Mouse (Mus musculus) thymus, postnatal 0 days (tissue): Measurements from ENCODE around the gene Unkl. TPM values are rescaled to one million over a fixed set of nuclear protein-coding genes. Genes with fewer than 3 reads are reported as not detected.

Source experiments
- DNase-seq: peaks from one replicate; pipeline ENCODE4 v3.0.0-alpha.2; 2015; ENCODE audit warnings: low spot score
- microRNA-seq: library from miRNA; unstranded; fragments of <30 nt; microRNA quantifications from one replicate; pipeline ENCODE4, GENCODE M21; 2016; ENCODE audit warnings: borderline number of aligned reads
- polyA plus RNA-seq: library from polyadenylated mRNA; unstranded; fragments of >200 nt; fragmentation: Nextera tagmentation; extraction: Ambion mirVana; gene quantifications from 2 replicates; pipeline ENCODE4 v1.2.1, GENCODE M21; 2015

Gene Unkl
- polyA plus RNA-seq, 1 experiment from 2014 or later = 13.9 TPM

GRCm38 (mm10) chr17:25253760-25254159 lies 65.6 kb downstream of the Unkl start:
- DNase-seq = peak; percentile 90

GRCm38 (mm10) chr17:25255110-25255509 lies 66.9 kb downstream of the Unkl start:
- DNase-seq = no peak

GRCm38 (mm10) chr17:25256140-25256754 lies 68.0 kb downstream of the Unkl start, which contains the start of gene Baiap3:
TSS of gene Baiap3 (minus strand) at chr17:25256364.
- DNase-seq = peak; percentile 47

DNA sequence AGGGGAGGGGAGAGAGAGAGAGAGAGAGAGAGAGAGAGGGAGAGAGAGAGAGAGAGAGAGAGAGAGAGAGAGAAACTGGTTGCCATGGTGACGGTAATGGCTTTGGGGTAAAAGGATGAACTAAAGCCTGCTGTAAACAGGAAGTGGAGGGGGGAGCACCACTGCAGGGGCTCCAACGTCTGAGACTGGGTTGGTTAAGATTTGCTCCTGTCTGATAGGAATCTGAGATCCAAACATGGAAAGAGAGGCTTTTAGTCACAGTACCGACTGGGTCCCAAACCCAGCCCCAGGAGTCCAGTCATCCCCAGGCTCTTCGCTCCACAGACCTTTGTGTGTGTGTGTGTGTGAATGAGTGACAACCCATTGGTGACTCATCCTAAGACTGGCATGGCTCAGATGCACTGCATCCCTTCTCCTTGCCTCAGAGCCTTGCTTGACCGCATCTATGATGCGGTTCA lies 69.6 kb downstream of the Unkl start:
- DNase-seq = peak; percentile 88

DNA sequence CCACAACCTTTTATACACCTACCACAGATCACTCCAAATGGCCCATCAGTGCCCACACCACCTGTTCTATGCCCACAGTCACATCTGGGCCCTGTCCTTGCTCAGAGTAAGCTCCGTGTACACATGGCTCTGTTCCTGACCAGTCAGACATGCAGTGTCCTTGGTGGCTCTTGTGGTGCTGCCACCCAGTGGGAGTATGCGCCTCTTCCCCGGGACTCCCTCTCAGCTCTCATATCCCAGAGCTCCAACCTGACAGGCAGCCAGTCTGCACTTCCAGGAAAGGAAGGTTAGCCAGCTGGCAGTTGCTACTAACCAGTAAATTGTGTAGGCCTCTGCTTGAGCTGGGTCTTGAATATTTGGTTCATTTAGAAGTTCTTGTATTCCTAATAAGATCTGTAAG lies 76.3 kb downstream of the Unkl start:
- DNase-seq = no peak

- no peak for DNase-seq
Observed at GRCm38 (mm10) chr17:25270795-25271335, 82.7 kb downstream of the Unkl start.

DNA sequence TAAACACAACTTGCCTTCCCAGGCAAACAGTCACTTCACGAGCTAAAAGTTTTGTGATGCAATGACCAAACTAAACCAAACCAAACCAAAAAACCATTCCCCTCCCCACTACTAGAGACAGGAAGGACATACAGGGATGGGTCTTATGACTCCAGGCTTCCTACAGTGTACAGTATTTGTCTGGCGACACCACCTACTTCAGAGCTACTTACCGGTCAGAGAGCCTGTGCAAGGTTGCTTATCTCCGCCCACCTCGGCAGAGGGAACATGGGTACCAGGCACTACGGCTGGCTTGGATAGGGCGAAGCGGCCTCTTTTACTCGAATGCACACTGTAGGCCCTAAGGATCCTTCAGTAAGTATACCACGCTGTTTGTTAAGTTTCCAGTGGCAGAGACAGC lies 84.1 kb downstream of the Unkl start:
- no peak for DNase-seq

GRCm38 (mm10) chr17:25272951-25273705 lies 84.9 kb downstream of the Unkl start:
- DNase-seq = peak; percentile 89

DNA sequence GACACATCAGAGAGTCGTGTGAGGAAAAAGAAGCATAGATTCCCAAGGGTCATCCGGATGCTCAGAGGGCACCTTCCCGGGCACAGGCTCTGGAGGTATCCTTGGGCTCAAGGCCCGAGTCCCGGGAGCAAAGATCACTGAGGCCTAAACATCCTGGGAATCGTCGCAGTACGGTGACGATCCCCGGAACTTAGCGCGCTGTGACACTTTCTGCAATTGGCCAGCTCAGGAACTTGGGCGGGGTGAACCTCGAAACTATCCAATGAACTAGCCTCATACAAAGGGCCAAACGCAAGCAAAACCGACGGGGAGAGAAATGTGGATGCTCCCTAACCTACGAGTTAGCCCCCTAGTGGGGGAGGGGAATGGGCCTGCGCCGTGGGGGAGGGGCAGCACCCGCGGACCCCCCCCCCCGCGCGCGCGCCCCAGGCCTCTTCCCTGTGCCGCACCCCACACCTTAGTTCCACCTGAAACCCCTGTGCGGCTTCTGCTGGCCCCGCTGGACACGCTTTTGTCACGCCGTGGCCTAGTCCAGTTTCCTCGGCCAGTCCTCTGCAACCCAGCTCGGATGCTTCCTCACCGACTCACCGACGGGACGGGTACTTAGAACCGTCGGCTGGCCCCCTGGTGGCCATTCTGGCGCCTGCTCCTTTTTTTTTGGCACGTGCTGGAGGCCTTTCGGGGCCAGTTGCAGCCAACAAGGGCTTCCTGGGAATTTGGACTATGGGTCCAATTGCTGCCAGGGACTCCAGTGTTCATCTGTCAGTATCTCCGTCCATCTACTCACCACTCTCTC lies 85.7 kb downstream of the Unkl start:
- peak; percentile 99 for DNase-seq

GRCm38 (mm10) chr17:25274571-25275346 lies 86.6 kb downstream of the Unkl start, which contains the start of gene Ube2i:
TSS of gene Ube2i (minus strand) at chr17:25274622.
- no peak for DNase-seq

DNA sequence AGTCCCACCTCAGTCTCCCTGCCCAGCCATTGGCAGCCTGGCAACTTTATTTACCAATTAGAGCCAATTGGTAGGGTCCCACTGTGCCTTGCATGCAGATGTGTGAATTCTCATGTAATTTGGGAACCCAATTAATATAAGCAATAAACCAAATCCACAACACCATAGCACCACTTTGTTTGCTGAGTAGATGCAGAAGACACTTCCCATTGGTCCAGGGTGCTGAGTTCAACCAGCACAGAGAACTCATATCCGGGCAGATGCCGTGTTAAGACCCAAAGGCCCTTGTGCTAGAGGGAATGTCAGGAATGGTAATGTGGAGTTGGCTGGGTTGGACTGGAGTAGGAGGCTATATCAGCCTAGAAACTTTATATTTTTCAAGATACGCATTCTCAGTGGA lies 87.6 kb downstream of the Unkl start:
- DNase-seq = no peak

DNA sequence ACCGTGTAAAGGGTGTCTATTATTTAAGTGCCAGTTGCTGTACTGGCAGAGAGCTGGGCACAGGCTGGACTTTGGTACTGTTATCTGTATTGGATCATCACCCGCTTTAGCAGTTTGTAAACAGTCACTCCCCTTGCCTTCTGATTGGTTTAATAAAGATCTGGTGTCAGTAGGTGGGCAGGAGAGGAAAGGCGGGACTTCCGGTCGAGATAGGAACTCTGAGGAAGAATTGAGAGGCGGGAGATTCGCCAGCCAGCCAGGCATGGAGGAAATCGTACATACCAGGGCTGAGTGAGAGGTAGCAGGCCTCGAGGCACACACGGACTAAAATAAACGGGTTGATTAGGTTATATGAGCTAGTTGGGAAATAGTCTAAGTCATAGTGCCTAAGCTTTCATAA lies 93.9 kb downstream of the Unkl start:
- peak; percentile 27 for DNase-seq

Small RNA genes lying within 50 kb of the gene (microRNA-seq; reads per million reads assigned to microRNA genes)
- 6.7 reads per million, percentile 11 among the genes with 10 or more reads in this experiment for gene Mir3547

Other genes starting within 250 kb of the Unkl start
- 54.0 and 55.2 TPM in 2 replicates for gene Jpt2, start 227.7 kb upstream of the Unkl start, polyA plus RNA-seq
- 4.7 and 5.4 TPM in 2 replicates for gene Cramp1l, start 172.6 kb upstream of the Unkl start, polyA plus RNA-seq
- gene Ift140, start 172.3 kb upstream of the Unkl start, polyA plus RNA-seq = 10.6 and 11.7 TPM in 2 replicates
- gene Tmem204, start 104.8 kb upstream of the Unkl start, polyA plus RNA-seq = 5.5 and 6.0 TPM in 2 replicates
- 19.2 and 19.8 TPM in 2 replicates for gene Telo2, start 72.4 kb upstream of the Unkl start, polyA plus RNA-seq
- gene Ptx4, start 67.6 kb upstream of the Unkl start, polyA plus RNA-seq = 0.12 TPM in 1 of 2 replicates, not detected in the other
- gene Clcn7, start 55.0 kb upstream of the Unkl start, polyA plus RNA-seq = 12.7 and 15.0 TPM in 2 replicates
- gene Ccdc154, start 25.9 kb upstream of the Unkl start, polyA plus RNA-seq = 0.07 and 0.10 TPM in 2 replicates
- gene Gm38655, start 12.9 kb upstream of the Unkl start, polyA plus RNA-seq = 0.19 TPM in 1 of 2 replicates, not detected in the other
- gene BC003965, start 3.8 kb upstream of the Unkl start, polyA plus RNA-seq = 34.4 and 34.5 TPM in 2 replicates
- 60.4 and 61.6 TPM in 2 replicates for gene Gnptg, start 51.7 kb downstream of the Unkl start, polyA plus RNA-seq
- gene Tsr3, start 51.8 kb downstream of the Unkl start, polyA plus RNA-seq = 73.5 and 74.0 TPM in 2 replicates
- 28.9 and 32.5 TPM in 2 replicates for gene Baiap3, start 68.0 kb downstream of the Unkl start, polyA plus RNA-seq
- 772 and 787 TPM in 2 replicates for gene Ube2i, start 86.2 kb downstream of the Unkl start, polyA plus RNA-seq
- 1.2 and 2.1 TPM in 2 replicates for gene Prss34, start 110.0 kb downstream of the Unkl start, polyA plus RNA-seq
- 0.30 TPM in 1 of 2 replicates, not detected in the other for gene Prss28, start 120.2 kb downstream of the Unkl start, polyA plus RNA-seq
- gene Prss29, start 130.3 kb downstream of the Unkl start, polyA plus RNA-seq = 1.6 and 1.9 TPM in 2 replicates
- gene Tpsab1, start 157.2 kb downstream of the Unkl start, polyA plus RNA-seq = 0.30 and 0.40 TPM in 2 replicates
- gene Tpsb2, start 177.9 kb downstream of the Unkl start, polyA plus RNA-seq = 8.0 and 9.1 TPM in 2 replicates
- 0.36 and 0.52 TPM in 2 replicates for gene Tpsg1, start 180.9 kb downstream of the Unkl start, polyA plus RNA-seq
- 0.17 and 0.18 TPM in 2 replicates for gene Cacna1h, start 245.4 kb downstream of the Unkl start, polyA plus RNA-seq